Mouse (Mus musculus) stomach, embryonic 15.5 days (tissue): Measurements from ENCODE around the gene Yap1. TPM values are rescaled to one million over a fixed set of nuclear protein-coding genes. Genes with fewer than 3 reads are reported as not detected.
A peak's percentile ranks its signal among the peaks of the same experiment; 100 is the strongest.

Experiments
- ATAC-seq: fragments of 200-750 bp; cut with Nextera tagmentation; 2 replicates; pipeline ENCODE4 v1.8.0; 2017; ENCODE audit warnings: low read depth, moderate number of reproducible peaks, moderate TSS enrichment; ENCODE audit not compliant: insufficient read depth, low FRiP score
- H3K27ac ChIP-seq: fragments of 300-500 bp; sonication (generic); 2 replicates; pipeline ENCODE4 v1.5.1; 2015; ENCODE audit warnings: mild to moderate bottlenecking, inconsistent platforms
- H3K27me3 ChIP-seq: fragments of 300-500 bp; sonication (generic); replicated peaks from 2 replicates; pipeline ENCODE4 v1.6.1; 2015; ENCODE audit warnings: inconsistent platforms
- H3K36me3 ChIP-seq: fragments of 300-500 bp; sonication (generic); 2 replicates; pipeline ENCODE4 v1.6.1; 2015; ENCODE audit warnings: inconsistent platforms
- H3K4me1 ChIP-seq: fragments of 300-500 bp; sonication (generic); 2 replicates; pipeline ENCODE4 v1.6.1; 2015; ENCODE audit warnings: inconsistent platforms
- H3K4me2 ChIP-seq: fragments of 300-500 bp; sonication (generic); 2 replicates; pipeline ENCODE4 v1.6.1; 2015; ENCODE audit warnings: mild to moderate bottlenecking, inconsistent platforms
- H3K4me3 ChIP-seq: fragments of 300-500 bp; sonication (generic); replicated peaks from 2 replicates; pipeline ENCODE4 v1.5.1; 2015; ENCODE audit warnings: inconsistent platforms
- H3K9ac ChIP-seq: fragments of 300-500 bp; sonication (generic); 2 replicates; pipeline ENCODE4 v1.6.1; 2015; ENCODE audit warnings: inconsistent platforms
- H3K9me3 ChIP-seq: fragments of 300-500 bp; sonication (generic); 2 replicates; pipeline ENCODE4 v1.6.1; 2016; ENCODE audit warnings: inconsistent platforms
- WGBS: fragments of 180-500 bp; shearing (Covaris S2); methylation state at CpG from one replicate; pipeline ENCODE4 v1.1.7; 2015; 5-methylcytosine and 5-hydroxymethylcytosine counted together
- polyA plus RNA-seq: library from polyadenylated mRNA; unstranded; fragments of >200 nt; fragmentation: Nextera tagmentation; extraction: Ambion mirVana; gene quantifications from 2 replicates; pipeline ENCODE4 v1.2.1, GENCODE M21; 2015

The Yap1 gene
- polyA plus RNA-seq, 1 experiment from 2014 or later: 29.7 TPM

GRCm38 (mm10) chr9:7967980-7968379, 36.4 kb downstream of the Yap1 start:
- no peak overlapping the region for H3K4me2 ChIP-seq

GRCm38 (mm10) chr9:7965590-7965989, 38.8 kb downstream of the Yap1 start:
- no peak overlapping the region for H3K27ac ChIP-seq
- H3K9me3 ChIP-seq: no peaks in the 10 kb centered on the region
- H3K4me3 ChIP-seq: no peak overlapping the region
- no peak overlapping the region for H3K4me2 ChIP-seq
- H3K9ac ChIP-seq: no peak overlapping the region
- peaks cover 17% of the 10 kb centered on the region for H3K4me1 ChIP-seq
- H3K36me3 ChIP-seq: no peaks in the 10 kb centered on the region
- no peak for ATAC-seq
- WGBS: 59% methylated on average over 3 of the region's 3 CpGs
- H3K27me3 ChIP-seq: no peaks in the 10 kb centered on the region

More at GRCm38 (mm10) chr9:7967980-7968379, 36.4 kb downstream of the Yap1 start:
- H3K4me3 ChIP-seq: no peak overlapping the region
- peaks cover 1% of the 10 kb centered on the region; the same call in 1 of the 2 replicates for H3K36me3 ChIP-seq
- 82% methylated on average over 1 of the region's 1 CpGs for WGBS
- H3K4me1 ChIP-seq: peaks cover 4% of the 10 kb centered on the region; the same call in 1 of the 2 replicates
- H3K27ac ChIP-seq: peak overlapping the region; percentile 44; the same call in 1 of the 2 replicates
- H3K9me3 ChIP-seq: no peaks in the 10 kb centered on the region
- no peaks in the 10 kb centered on the region for H3K27me3 ChIP-seq
- H3K9ac ChIP-seq: no peak overlapping the region
- ATAC-seq: peak; percentile 54; the same call in 1 of the 2 replicates

- H3K36me3 ChIP-seq: no peaks in the 10 kb centered on the region
- no peak overlapping the region for H3K4me3 ChIP-seq
- peaks cover 17% of the 10 kb centered on the region for H3K4me1 ChIP-seq
- ATAC-seq: no peak
- no peak overlapping the region for H3K9ac ChIP-seq
- no peak overlapping the region for H3K4me2 ChIP-seq
- WGBS: 63% methylated on average over 2 of the region's 2 CpGs
- H3K9me3 ChIP-seq: no peaks in the 10 kb centered on the region
- H3K27ac ChIP-seq: no peak overlapping the region
- H3K27me3 ChIP-seq: no peaks in the 10 kb centered on the region
Observed at GRCm38 (mm10) chr9:7963867-7964266, 40.5 kb downstream of the Yap1 start.

DNA sequence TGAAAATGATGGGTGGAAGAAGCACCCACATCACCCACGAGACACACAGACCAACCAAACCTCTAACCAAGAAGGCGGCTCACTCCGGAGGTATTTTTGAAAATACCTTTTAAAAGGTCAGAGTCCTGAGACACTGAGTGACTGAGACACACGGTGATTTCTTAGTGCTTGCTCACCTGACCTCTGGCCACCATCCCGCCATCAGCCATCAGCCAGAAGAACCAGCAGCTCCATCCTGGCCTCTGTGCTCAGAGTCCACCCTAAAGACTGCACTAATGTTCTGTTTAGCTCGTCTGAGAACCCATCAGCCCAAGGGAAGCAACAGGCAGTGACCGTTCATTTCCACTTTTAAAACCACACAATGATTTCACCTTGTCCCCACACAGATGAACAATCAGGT, 41.5 kb downstream of the Yap1 start:
- WGBS: 78% methylated on average over 7 of the region's 7 CpGs
- Histone ChIP-seq H3K27me3 (no peaks in the 10 kb centered on the region), H3K36me3 (no peaks in the 10 kb centered on the region), H3K27ac (no peak overlapping the region), H3K4me2 (no peak overlapping the region), H3K4me3 (no peak overlapping the region), H3K9me3 (no peaks in the 10 kb centered on the region), H3K9ac (no peak overlapping the region), H3K4me1 (peaks cover 17% of the 10 kb centered on the region)
- no peak for ATAC-seq

- peak overlapping the region; percentile 76 for H3K27ac ChIP-seq
- no peak overlapping the region for H3K4me2 ChIP-seq
- no peak for ATAC-seq
- H3K4me1 ChIP-seq: peaks cover 17% of the 10 kb centered on the region
- no peaks in the 10 kb centered on the region for H3K9me3 ChIP-seq
- H3K36me3 ChIP-seq: 0 out of 2 replicates have a peak, but pooled peaks cover under 1% of the 10 kb centered on the region
- H3K4me3 ChIP-seq: no peak overlapping the region
- no peak overlapping the region for H3K9ac ChIP-seq
- WGBS: 39% methylated on average over 21 of the region's 21 CpGs
- H3K27me3 ChIP-seq: no peaks in the 10 kb centered on the region
Observed at GRCm38 (mm10) chr9:7961366-7962160, 42.8 kb downstream of the Yap1 start.

DNA sequence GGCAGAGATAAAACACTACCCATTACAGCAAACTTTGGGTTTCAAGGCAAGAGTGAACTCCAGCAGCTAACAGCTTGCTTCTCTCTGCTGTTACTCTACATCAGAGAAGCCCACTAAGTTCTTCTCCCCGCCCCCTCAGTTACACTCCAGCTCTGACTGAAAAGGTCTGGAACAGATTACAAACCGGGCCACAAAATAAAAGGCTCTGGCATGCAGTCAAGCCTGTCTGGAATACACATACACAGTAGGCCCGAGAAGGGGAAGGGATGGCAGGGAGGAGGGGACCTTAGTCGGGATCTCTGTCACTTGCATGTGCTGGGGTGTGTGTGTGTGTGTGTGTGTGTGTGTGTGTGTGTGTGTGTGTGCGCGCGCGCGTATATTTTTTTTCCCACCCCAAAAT, 44.0 kb downstream of the Yap1 start:
- Histone ChIP-seq H3K27me3 (no peaks in the 10 kb centered on the region), H3K36me3 (0 out of 2 replicates have a peak, but pooled peaks cover 6% of the 10 kb centered on the region), H3K9me3 (no peaks in the 10 kb centered on the region), H3K9ac (no peak overlapping the region), H3K4me3 (no peak overlapping the region), H3K4me1 (peaks cover 14% of the 10 kb centered on the region), H3K27ac (peak overlapping the region; percentile 76), H3K4me2 (no peak overlapping the region)
- ATAC-seq: peak; percentile 88
- 57% methylated on average over 9 of the region's 9 CpGs for WGBS

- no peaks in the 10 kb centered on the region for H3K27me3 ChIP-seq
- ATAC-seq: no peak
- H3K4me1 ChIP-seq: peaks cover 14% of the 10 kb centered on the region
- no peaks in the 10 kb centered on the region for H3K9me3 ChIP-seq
- no peak overlapping the region for H3K27ac ChIP-seq
- no peak overlapping the region for H3K9ac ChIP-seq
- peaks cover 11% of the 10 kb centered on the region for H3K36me3 ChIP-seq
- H3K4me2 ChIP-seq: no peak overlapping the region
- WGBS: 73% methylated on average over 2 of the region's 2 CpGs
- no peak overlapping the region for H3K4me3 ChIP-seq
Observed at GRCm38 (mm10) chr9:7959301-7959700, 45.1 kb downstream of the Yap1 start.

DNA sequence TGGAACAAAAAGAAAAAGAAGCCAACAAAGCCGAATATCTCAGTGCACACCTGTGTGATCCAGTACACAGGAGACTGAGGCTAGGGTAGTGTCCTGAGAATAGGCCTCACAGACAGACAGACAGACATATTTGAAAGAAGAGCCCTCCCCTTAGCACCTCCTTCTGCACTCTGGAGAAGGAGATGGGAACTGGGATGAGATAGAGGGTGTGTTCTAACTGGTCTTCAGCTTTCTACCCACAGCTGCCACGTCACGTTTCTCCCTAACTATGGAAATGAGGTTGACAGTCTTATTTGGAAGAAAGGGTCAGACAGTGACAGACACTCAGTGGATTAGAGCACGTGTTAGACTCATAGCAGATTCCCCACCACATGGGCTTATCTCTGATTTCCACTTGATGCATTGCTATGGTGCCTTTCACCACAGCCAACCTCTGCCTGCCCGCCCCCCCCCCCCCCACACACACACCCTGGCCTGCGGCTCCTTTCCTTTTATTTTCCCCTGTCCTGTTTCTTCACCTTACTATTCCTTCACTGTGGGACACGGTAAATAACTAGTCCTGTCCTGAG, 46.3 kb downstream of the Yap1 start:
- 71% methylated on average over 7 of the region's 7 CpGs for WGBS
- no peaks in the 10 kb centered on the region for H3K9me3 ChIP-seq

GRCm38 (mm10) chr9:7957407-7957806, 47.0 kb downstream of the Yap1 start:
- Histone ChIP-seq H3K4me2 (no peak overlapping the region), H3K4me3 (no peak overlapping the region), H3K27ac (no peak overlapping the region), H3K9ac (no peak overlapping the region), H3K27me3 (no peaks in the 10 kb centered on the region), H3K36me3 (peaks cover 17% of the 10 kb centered on the region), H3K4me1 (peaks cover 11% of the 10 kb centered on the region), H3K9me3 (no peaks in the 10 kb centered on the region)
- ATAC-seq: no peak
- WGBS: 78% methylated on average over 2 of the region's 2 CpGs

More for the DNA sequence above, 46.3 kb downstream of the Yap1 start:
- Histone ChIP-seq H3K4me1 (peaks cover 14% of the 10 kb centered on the region), H3K4me2 (no peak overlapping the region), H3K27me3 (no peaks in the 10 kb centered on the region), H3K36me3 (peaks cover 11% of the 10 kb centered on the region), H3K9ac (no peak overlapping the region), H3K4me3 (no peak overlapping the region), H3K27ac (no peak overlapping the region)
- ATAC-seq: no peak

GRCm38 (mm10) chr9:7956400-7956799, 48.0 kb downstream of the Yap1 start:
- Histone ChIP-seq H3K4me1 (peaks cover 7% of the 10 kb centered on the region), H3K9me3 (no peaks in the 10 kb centered on the region), H3K4me3 (no peak overlapping the region), H3K27me3 (no peaks in the 10 kb centered on the region), H3K36me3 (peaks cover 19% of the 10 kb centered on the region), H3K9ac (no peak overlapping the region), H3K27ac (no peak overlapping the region), H3K4me2 (no peak overlapping the region)
- ATAC-seq: no peak
- 90% methylated on average over 8 of the region's 8 CpGs for WGBS

DNA sequence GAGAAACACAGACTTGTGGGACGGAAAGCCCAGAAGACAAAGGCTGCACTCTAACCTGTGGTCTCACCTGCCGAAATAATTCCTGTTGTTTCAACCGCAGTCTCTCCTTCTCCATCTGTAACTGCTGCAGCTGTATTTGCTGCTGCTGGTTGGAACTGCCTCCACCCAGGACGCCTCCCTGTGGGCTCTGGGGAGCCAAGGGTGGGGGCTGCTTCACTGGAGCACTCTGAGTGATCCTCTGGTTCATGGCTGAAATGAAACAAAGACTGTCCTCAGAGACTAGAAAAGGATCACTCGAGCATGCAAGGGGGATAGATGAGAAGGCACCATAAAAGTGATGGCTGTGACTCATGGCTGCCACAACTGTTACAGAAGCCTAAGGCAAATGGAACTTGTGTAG, 51.5 kb downstream of the Yap1 start:
- H3K27me3 ChIP-seq: no peaks in the 10 kb centered on the region
- H3K36me3 ChIP-seq: peaks cover 31% of the 10 kb centered on the region
- H3K27ac ChIP-seq: no peak overlapping the region
- no peaks in the 10 kb centered on the region for H3K9me3 ChIP-seq
- H3K4me3 ChIP-seq: no peak overlapping the region
- H3K4me1 ChIP-seq: no peaks in the 10 kb centered on the region
- H3K4me2 ChIP-seq: no peak overlapping the region
- no peak overlapping the region for H3K9ac ChIP-seq
- ATAC-seq: no peak
- WGBS: 91% methylated on average over 5 of the region's 5 CpGs

GRCm38 (mm10) chr9:7950211-7950644, 54.2 kb downstream of the Yap1 start:
- no peak overlapping the region for H3K4me2 ChIP-seq
- no peak overlapping the region for H3K27ac ChIP-seq
- H3K4me3 ChIP-seq: no peak overlapping the region
- WGBS: 79% methylated on average over 7 of the region's 7 CpGs
- H3K27me3 ChIP-seq: no peaks in the 10 kb centered on the region
- peaks cover 27% of the 10 kb centered on the region for H3K36me3 ChIP-seq
- H3K4me1 ChIP-seq: no peaks in the 10 kb centered on the region
- no peaks in the 10 kb centered on the region for H3K9me3 ChIP-seq
- ATAC-seq: no peak
- H3K9ac ChIP-seq: no peak overlapping the region
